Mouse (Mus musculus) limb, embryonic 11.5 days (tissue): ENCODE results near the gene Chka. TPM values are rescaled to one million over a fixed set of nuclear protein-coding genes. Genes with fewer than 3 reads are reported as not detected.
A peak's percentile ranks its signal among the peaks of the same experiment; 100 is the strongest.

Experiments
- ATAC-seq: fragments of 200-750 bp; cut with Nextera tagmentation; 2 replicates; pipeline ENCODE4 v1.8.0; 2017; ENCODE audit warnings: low read depth; ENCODE audit not compliant: insufficient number of reproducible peaks, low FRiP score, low TSS enrichment
- DNase-seq: peaks from one replicate; pipeline ENCODE4 v3.0.0-alpha.2; 2015; ENCODE audit warnings: low spot score
- H3K27ac ChIP-seq: fragments of 300-500 bp; sonication (generic); replicated peaks from 2 replicates; pipeline ENCODE4 v1.5.1; 2014; ENCODE audit warnings: low read depth, mild to moderate bottlenecking, low read length
- H3K27me3 ChIP-seq: fragments of 300-500 bp; sonication (generic); 2 replicates; pipeline ENCODE4 v1.6.1; 2014; ENCODE audit warnings: mild to moderate bottlenecking, low read length, mixed read lengths; ENCODE audit not compliant: control insufficient read depth, insufficient read depth
- H3K36me3 ChIP-seq: fragments of 300-500 bp; sonication (generic); 2 replicates; pipeline ENCODE4 v1.6.1; 2014; ENCODE audit warnings: mild to moderate bottlenecking, low read length, moderate library complexity, mixed read lengths; ENCODE audit not compliant: control insufficient read depth, insufficient read depth
- H3K4me1 ChIP-seq: fragments of 300-500 bp; sonication (generic); 2 replicates; pipeline ENCODE4 v1.6.1; 2014; ENCODE audit warnings: low read length, mixed read lengths; ENCODE audit not compliant: control insufficient read depth, insufficient read depth
- H3K4me2 ChIP-seq: fragments of 300-500 bp; sonication (generic); 2 replicates; pipeline ENCODE4 v1.6.1; 2014; ENCODE audit warnings: low read depth, mild to moderate bottlenecking, moderate library complexity; ENCODE audit not compliant: severe bottlenecking
- H3K4me3 ChIP-seq: fragments of 300-500 bp; sonication (generic); 2 replicates; pipeline ENCODE4 v1.5.1; 2014; ENCODE audit warnings: low read depth, low read length
- H3K9ac ChIP-seq: fragments of 300-500 bp; sonication (generic); 2 replicates; pipeline ENCODE4 v1.6.1; 2014; ENCODE audit warnings: mild to moderate bottlenecking, low read length
- H3K9me3 ChIP-seq: fragments of 300-500 bp; sonication (generic); 2 replicates; pipeline ENCODE4 v1.6.1; 2016; ENCODE audit warnings: low read length; ENCODE audit not compliant: control insufficient read depth
- WGBS: fragments of 180-500 bp; shearing (Covaris S2); extraction: QIAGEN DNeasy Blood & Tissue Kit; methylation state at CpG from one replicate; pipeline ENCODE4 v1.1.7; 2014; 5-methylcytosine and 5-hydroxymethylcytosine counted together
- polyA plus RNA-seq: library from polyadenylated mRNA; unstranded; fragments of >200 nt; fragmentation: Nextera tagmentation; extraction: Ambion mirVana; gene quantifications from 2 replicates; pipeline ENCODE4 v1.2.1, GENCODE M21; 2014

Gene Chka
- polyA plus RNA-seq, 1 experiment from 2014 or later: 47.3 TPM

DNA sequence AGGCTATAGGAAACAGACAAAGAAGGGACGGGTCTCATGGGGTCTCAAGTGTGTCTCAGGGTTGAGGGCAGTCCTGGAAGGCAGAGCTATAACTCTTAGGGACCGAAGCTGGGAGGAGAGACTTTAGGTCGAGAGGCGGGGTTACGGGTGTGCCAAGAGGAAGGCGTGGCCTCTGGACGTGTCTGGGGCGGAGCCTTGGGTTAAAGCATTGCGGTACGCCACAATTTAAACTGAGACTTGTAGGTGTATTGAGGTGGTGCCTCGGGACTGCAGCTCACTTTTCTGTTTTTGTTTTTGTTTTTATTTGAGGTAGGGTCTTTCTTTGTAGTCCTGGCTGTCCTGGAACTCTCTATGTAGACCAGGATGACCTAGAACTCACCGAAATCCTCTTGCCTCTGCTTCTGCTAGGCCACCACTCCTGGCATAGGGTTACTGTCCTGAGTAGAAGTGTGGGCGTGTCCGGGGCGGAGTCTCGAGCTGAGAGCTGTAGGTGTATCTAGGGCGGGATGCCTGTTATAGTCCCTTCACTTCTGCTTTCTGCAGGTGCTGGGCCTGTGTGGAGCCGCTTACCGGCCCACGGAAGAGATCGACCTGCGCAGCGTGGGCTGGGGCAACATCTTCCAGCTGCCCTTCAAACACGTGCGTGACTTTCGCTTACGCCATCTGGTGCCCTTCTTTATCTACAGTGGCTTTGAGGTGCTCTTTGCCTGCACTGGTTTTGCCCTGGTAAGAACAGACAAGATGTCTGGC lies 91.6 kb downstream of the Chka start:
- no peak overlapping the region for H3K4me3 ChIP-seq
- H3K9me3 ChIP-seq: no peaks in the 10 kb centered on the region
- no peaks in the 10 kb centered on the region for H3K4me1 ChIP-seq
- H3K27me3 ChIP-seq: no peaks in the 10 kb centered on the region
- ATAC-seq (no peak), DNase-seq (no peak)
- no peaks in the 10 kb centered on the region for H3K36me3 ChIP-seq
- no peak overlapping the region for H3K9ac ChIP-seq
- 21% methylated on average over 27 of the region's 27 CpGs for WGBS
- H3K27ac ChIP-seq: no peak overlapping the region
- 0 out of 2 replicates have a peak overlapping the region, but pooled peaks have one; percentile 10 for H3K4me2 ChIP-seq

Other genes starting within 250 kb of the Chka start
- 7.2 and 7.9 TPM in 2 replicates for gene Lrp5, start 165.2 kb upstream of the Chka start, polyA plus RNA-seq
- 38.3 and 42.9 TPM in 2 replicates for gene 1810055G02Rik, start 143.5 kb upstream of the Chka start, polyA plus RNA-seq
- gene Kmt5b, start 84.4 kb upstream of the Chka start, polyA plus RNA-seq: 25.3 and 30.6 TPM in 2 replicates
- gene Tcirg1, start 55.4 kb downstream of the Chka start, polyA plus RNA-seq: 27.3 and 28.8 TPM in 2 replicates
- 259 and 263 TPM in 2 replicates for gene Ndufs8, start 61.0 kb downstream of the Chka start, polyA plus RNA-seq
- gene Aldh3b1, start 78.0 kb downstream of the Chka start, polyA plus RNA-seq: 0.47 and 0.67 TPM in 2 replicates
- 6.0 and 7.1 TPM in 2 replicates for gene Unc93b1, start 83.4 kb downstream of the Chka start, polyA plus RNA-seq
- not detected in 2 replicates for gene Aldh3b3, start 106.9 kb downstream of the Chka start, polyA plus RNA-seq
- 2.6 TPM in 2 replicates for gene Aldh3b2, start 120.6 kb downstream of the Chka start, polyA plus RNA-seq
- 3.3 and 4.3 TPM in 2 replicates for gene Acy3, start 134.8 kb downstream of the Chka start, polyA plus RNA-seq
- gene Tbx10, start 141.0 kb downstream of the Chka start, polyA plus RNA-seq: 0.08 TPM in 1 of 2 replicates, not detected in the other
- 29.7 and 32.6 TPM in 2 replicates for gene Nudt8, start 148.8 kb downstream of the Chka start, polyA plus RNA-seq
- 2.5 TPM in 2 replicates for gene Gm49405, start 148.9 kb downstream of the Chka start, polyA plus RNA-seq
- gene Doc2g, start 151.5 kb downstream of the Chka start, polyA plus RNA-seq: 4.1 TPM in 2 replicates
- 198 and 208 TPM in 2 replicates for gene Ndufv1, start 161.0 kb downstream of the Chka start, polyA plus RNA-seq
- 437 and 462 TPM in 2 replicates for gene Gstp1, start 186.2 kb downstream of the Chka start, polyA plus RNA-seq
- gene Gstp2, start 194.2 kb downstream of the Chka start, polyA plus RNA-seq: 1.1 TPM in 2 replicates
- gene Gstp3, start 207.8 kb downstream of the Chka start, polyA plus RNA-seq: 0.23 TPM in 1 of 2 replicates, not detected in the other
- gene Cabp2, start 229.8 kb downstream of the Chka start, polyA plus RNA-seq: not detected in 2 replicates
- 77.5 and 81.6 TPM in 2 replicates for gene Cdk2ap2, start 245.4 kb downstream of the Chka start, polyA plus RNA-seq
- 4.8 and 5.8 TPM in 2 replicates for gene Pitpnm1, start 248.2 kb downstream of the Chka start, polyA plus RNA-seq